Mouse (Mus musculus) forebrain, embryonic 11.5 days (tissue): ENCODE data around the gene Gm11214. TPM values are rescaled to one million over a fixed set of nuclear protein-coding genes. Genes with fewer than 3 reads are reported as not detected.

Experiments used
- ATAC-seq: fragments of 200-750 bp; cut with Nextera tagmentation; replicated peaks from 2 replicates; pipeline ENCODE4 v1.8.0; 2017; ENCODE audit warnings: moderate TSS enrichment; ENCODE audit not compliant: low FRiP score
- DNase-seq: peaks from one replicate; pipeline ENCODE4 v3.0.0-alpha.2; 2017; ENCODE audit warnings: low spot score
- H3K27ac ChIP-seq: fragments of 300-500 bp; sonication (generic); 2 replicates; pipeline ENCODE4 v1.5.1; 2014; ENCODE audit warnings: low read depth, low read length
- H3K27me3 ChIP-seq: fragments of 300-500 bp; sonication (generic); 2 replicates; pipeline ENCODE4 v1.6.1; 2014; ENCODE audit warnings: mild to moderate bottlenecking, low read length, mixed read lengths; ENCODE audit not compliant: control insufficient read depth, insufficient read depth
- H3K36me3 ChIP-seq: fragments of 300-500 bp; sonication (generic); 2 replicates; pipeline ENCODE4 v1.6.1; 2014; ENCODE audit warnings: mild to moderate bottlenecking, low read length, moderate library complexity, mixed read lengths; ENCODE audit not compliant: control insufficient read depth, insufficient read depth
- H3K4me1 ChIP-seq: fragments of 300-500 bp; sonication (generic); replicated peaks from 2 replicates; pipeline ENCODE4 v1.6.1; 2014; ENCODE audit warnings: low read length, mixed read lengths; ENCODE audit not compliant: control insufficient read depth, insufficient read depth
- H3K4me2 ChIP-seq: fragments of 300-500 bp; sonication (generic); 2 replicates; pipeline ENCODE4 v1.6.1; 2014; ENCODE audit warnings: low read depth, mild to moderate bottlenecking, low read length, moderate library complexity, mixed read lengths; ENCODE audit not compliant: severe bottlenecking
- H3K4me3 ChIP-seq: fragments of 300-500 bp; sonication (generic); 2 replicates; pipeline ENCODE4 v1.5.1; 2014; ENCODE audit warnings: low read depth, low read length
- H3K9ac ChIP-seq: fragments of 300-500 bp; sonication (generic); 2 replicates; pipeline ENCODE4 v1.6.1; 2014; ENCODE audit warnings: low read length
- H3K9me3 ChIP-seq: fragments of 300-500 bp; sonication (generic); 2 replicates; pipeline ENCODE4 v1.6.1; 2016; ENCODE audit warnings: low read length, mixed read lengths; ENCODE audit not compliant: control insufficient read depth
- WGBS: fragments of 180-500 bp; shearing (Covaris S2); extraction: QIAGEN DNeasy Blood & Tissue Kit; methylation state at CpG from one replicate; pipeline ENCODE4 v1.1.7; 2014; 5-methylcytosine and 5-hydroxymethylcytosine counted together
- polyA plus RNA-seq: library from polyadenylated mRNA; unstranded; fragments of >200 nt; fragmentation: Nextera tagmentation; extraction: Ambion mirVana; gene quantifications from 2 replicates; pipeline ENCODE4 v1.2.1, GENCODE M21; 2014

The Gm11214 gene
- polyA plus RNA-seq, 1 experiment from 2014 or later, result not detected

DNA sequence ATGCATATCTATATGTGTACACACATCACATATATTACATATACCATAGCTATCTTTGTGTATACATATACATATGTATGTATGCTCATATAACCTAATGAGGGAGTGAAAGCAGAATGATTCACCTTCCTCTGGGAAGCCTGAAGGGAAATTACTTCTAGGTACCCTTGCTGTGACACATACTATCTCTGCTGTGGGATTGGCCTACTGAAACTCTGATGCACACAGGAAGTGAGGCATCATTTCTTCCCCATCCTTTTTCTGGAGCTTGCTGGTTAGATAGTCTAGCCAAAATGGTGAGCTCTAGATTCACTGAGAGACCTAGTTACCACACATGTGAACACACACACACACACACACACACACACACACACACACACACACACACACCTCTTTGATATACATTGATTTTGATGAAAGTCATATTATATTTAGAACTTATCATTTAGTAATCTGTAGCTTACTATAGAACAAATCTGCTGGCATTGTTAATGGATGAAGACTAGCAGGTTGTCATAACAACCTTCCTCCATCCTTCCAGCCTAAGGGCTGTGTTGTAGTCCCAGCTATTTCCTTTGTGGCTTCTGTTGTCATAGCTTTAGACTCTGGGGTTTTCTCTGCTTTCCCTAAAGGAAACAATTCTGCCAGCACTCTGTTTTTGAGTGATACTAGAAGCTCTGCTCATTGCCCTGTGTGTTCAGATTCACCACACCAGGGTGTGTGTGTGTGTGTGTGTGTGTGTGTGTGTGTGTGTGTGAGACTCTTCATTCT is 19.0 kb downstream of the Gm11214 start:
- DNase-seq (no peak), ATAC-seq (no peak)
- no peak overlapping the region for H3K9ac ChIP-seq
- no peak overlapping the region for H3K4me2 ChIP-seq
- H3K4me1 ChIP-seq, result no peaks in the 10 kb centered on the region
- no peak overlapping the region for H3K27ac ChIP-seq
- H3K4me3 ChIP-seq, result no peak overlapping the region
- H3K9me3 ChIP-seq, result no peaks in the 10 kb centered on the region
- H3K27me3 ChIP-seq, result no peaks in the 10 kb centered on the region
- no peaks in the 10 kb centered on the region for H3K36me3 ChIP-seq

GRCm38 (mm10) chr4:63639842-63640241 is 23.3 kb downstream of the Gm11214 start:
- ATAC-seq (no peak), DNase-seq (no peak)
- no peaks in the 10 kb centered on the region for H3K4me1 ChIP-seq
- 82% methylated on average over 2 of the region's 2 CpGs for WGBS
- H3K36me3 ChIP-seq, result no peaks in the 10 kb centered on the region
- H3K9ac ChIP-seq, result no peak overlapping the region
- no peak overlapping the region for H3K4me2 ChIP-seq
- no peak overlapping the region for H3K4me3 ChIP-seq
- no peaks in the 10 kb centered on the region for H3K27me3 ChIP-seq
- H3K9me3 ChIP-seq, result no peaks in the 10 kb centered on the region
- H3K27ac ChIP-seq, result no peak overlapping the region

GRCm38 (mm10) chr4:63638603-63639002 is 24.6 kb downstream of the Gm11214 start:
- 67% methylated on average over 1 of the region's 1 CpGs for WGBS
- DNase-seq, result no peak
- H3K27ac ChIP-seq, result no peak overlapping the region
- no peaks in the 10 kb centered on the region for H3K9me3 ChIP-seq
- ATAC-seq, result no peak
- no peak overlapping the region for H3K9ac ChIP-seq
- H3K27me3 ChIP-seq, result no peaks in the 10 kb centered on the region
- H3K4me3 ChIP-seq, result no peak overlapping the region
- no peak overlapping the region for H3K4me2 ChIP-seq
- no peaks in the 10 kb centered on the region for H3K36me3 ChIP-seq
- H3K4me1 ChIP-seq, result no peaks in the 10 kb centered on the region

DNA sequence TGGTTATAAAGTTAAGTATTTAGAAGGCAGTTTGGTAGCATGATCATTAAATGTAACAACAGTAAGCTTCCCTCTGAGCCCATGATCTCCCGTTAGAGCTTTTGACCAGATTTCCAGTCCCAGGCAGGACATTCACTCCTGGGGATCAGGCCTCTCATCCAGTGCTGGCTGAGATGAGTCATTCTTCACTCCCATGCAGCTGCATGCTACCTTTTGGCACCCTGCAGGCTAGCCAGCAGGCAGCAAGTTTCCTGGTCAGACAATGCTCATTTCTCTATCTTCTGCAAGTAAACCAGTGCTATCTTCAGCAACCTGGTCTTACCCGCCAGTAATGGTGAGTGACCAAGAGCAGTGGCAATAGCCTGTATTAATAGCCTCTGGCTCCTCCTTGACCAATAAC is 30.0 kb downstream of the Gm11214 start:
- Histone ChIP-seq H3K4me1 (no peaks in the 10 kb centered on the region), H3K36me3 (no peaks in the 10 kb centered on the region), H3K9ac (no peak overlapping the region), H3K27me3 (no peaks in the 10 kb centered on the region), H3K4me2 (no peak overlapping the region), H3K9me3 (no peaks in the 10 kb centered on the region), H3K27ac (no peak overlapping the region), H3K4me3 (no peak overlapping the region)
- 91% methylated on average over 2 of the region's 2 CpGs for WGBS
- ATAC-seq (no peak), DNase-seq (no peak)

- Histone ChIP-seq H3K4me3 (no peak overlapping the region), H3K36me3 (no peaks in the 10 kb centered on the region), H3K4me1 (no peaks in the 10 kb centered on the region), H3K9me3 (no peaks in the 10 kb centered on the region), H3K9ac (no peak overlapping the region), H3K27ac (no peak overlapping the region), H3K4me2 (no peak overlapping the region), H3K27me3 (no peaks in the 10 kb centered on the region)
- DNase-seq, result no peak
- WGBS, result 95% methylated on average over 8 of the region's 8 CpGs
- ATAC-seq, result no peak
Observed at GRCm38 (mm10) chr4:63627111-63627510, 36.1 kb downstream of the Gm11214 start.

DNA sequence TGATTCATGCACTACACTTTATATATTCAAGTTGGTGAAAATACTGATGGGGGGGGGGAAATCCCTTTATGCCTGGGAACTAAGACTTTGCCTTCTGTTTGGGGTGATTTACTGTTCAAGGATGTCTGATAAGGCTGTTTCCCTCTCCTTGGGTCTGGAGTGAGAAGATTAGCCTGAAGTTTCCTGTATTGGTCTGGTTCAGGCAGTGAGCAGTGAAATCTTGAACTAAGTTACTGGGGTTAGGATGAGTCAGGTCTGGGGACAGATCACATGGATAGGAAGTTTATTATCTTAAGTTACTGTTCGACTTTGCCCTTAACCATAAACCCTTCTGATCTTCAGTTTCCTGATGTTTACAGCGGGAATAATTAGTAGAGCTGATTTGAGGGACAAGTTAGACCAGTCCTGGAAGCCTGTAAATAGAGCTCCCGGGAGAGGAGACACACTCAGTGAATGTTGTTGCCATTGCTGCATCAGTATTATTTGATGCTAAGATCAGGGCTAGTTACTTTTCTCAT is 37.6 kb downstream of the Gm11214 start:
- DNase-seq (no peak), ATAC-seq (no peak)
- no peak overlapping the region for H3K4me3 ChIP-seq
- no peak overlapping the region for H3K9ac ChIP-seq
- H3K36me3 ChIP-seq, result no peaks in the 10 kb centered on the region
- no peak overlapping the region for H3K4me2 ChIP-seq
- no peaks in the 10 kb centered on the region for H3K9me3 ChIP-seq
- 77% methylated on average over 3 of the region's 3 CpGs for WGBS
- no peaks in the 10 kb centered on the region for H3K27me3 ChIP-seq
- H3K4me1 ChIP-seq, result no peaks in the 10 kb centered on the region
- H3K27ac ChIP-seq, result no peak overlapping the region

GRCm38 (mm10) chr4:63622378-63622835 is 40.8 kb downstream of the Gm11214 start, which contains the start of gene Tex48:
Tex48 (minus strand) TSS chr4:63622428.
- DNase-seq (peak; percentile 76), ATAC-seq (0 out of 2 replicates have a peak, but pooled peaks have one; percentile 24)
- no peaks in the 10 kb centered on the region for H3K36me3 ChIP-seq
- no peak within 1 kb of the TSS for H3K9ac ChIP-seq
- no peak within 1 kb of the TSS for H3K4me2 ChIP-seq
- no peak within 1 kb of the TSS for H3K27ac ChIP-seq
- WGBS, result 56% methylated on average over 5 of the region's 5 CpGs
- H3K4me1 ChIP-seq, result no peaks in the 10 kb centered on the region
- H3K9me3 ChIP-seq, result no peaks in the 10 kb centered on the region
- no peak within 1 kb of the TSS for H3K4me3 ChIP-seq
- no peaks in the 10 kb centered on the region for H3K27me3 ChIP-seq

- Histone ChIP-seq H3K27ac (no peak overlapping the region), H3K9ac (no peak overlapping the region), H3K4me1 (no peaks in the 10 kb centered on the region), H3K4me2 (no peak overlapping the region), H3K36me3 (no peaks in the 10 kb centered on the region), H3K4me3 (no peak overlapping the region), H3K9me3 (no peaks in the 10 kb centered on the region), H3K27me3 (no peaks in the 10 kb centered on the region)
- ATAC-seq (no peak), DNase-seq (no peak)
- WGBS, result 80% methylated on average over 2 of the region's 2 CpGs
Observed at GRCm38 (mm10) chr4:63621861-63622260, 41.3 kb downstream of the Gm11214 start.
